Mouse (Mus musculus): ENCODE results near the gene Tspan5.

Gene Tspan5

GRCm38 (mm10) chr3:138813139-138813810 lies 71.3 kb downstream of the Tspan5 start:
- DNase-seq = no peak

GRCm38 (mm10) chr3:138814457-138814856 lies 72.5 kb downstream of the Tspan5 start:
- no peak for DNase-seq

- DNase-seq = no peak
These were observed 73.3 kb downstream of the Tspan5 start for GRCm38 (mm10) chr3:138815127-138815837.

GRCm38 (mm10) chr3:138816888-138817656 lies 75.1 kb downstream of the Tspan5 start:
- DNase-seq = no peak

- DNase-seq = no peak
These were observed 77.9 kb downstream of the Tspan5 start for GRCm38 (mm10) chr3:138819862-138820261.

- DNase-seq = no peak
These were observed 78.3 kb downstream of the Tspan5 start for GRCm38 (mm10) chr3:138820296-138820695.

GRCm38 (mm10) chr3:138821886-138822445 lies 80.0 kb downstream of the Tspan5 start:
- no peak for DNase-seq

GRCm38 (mm10) chr3:138823857-138824256 lies 81.9 kb downstream of the Tspan5 start:
- DNase-seq = no peak

- DNase-seq = no peak
These were observed 83.3 kb downstream of the Tspan5 start for GRCm38 (mm10) chr3:138825296-138825695.

- DNase-seq = no peak
These were observed 84.3 kb downstream of the Tspan5 start for GRCm38 (mm10) chr3:138826243-138826800.

- no peak for DNase-seq
These were observed 91.0 kb downstream of the Tspan5 start for GRCm38 (mm10) chr3:138832827-138833517.

GRCm38 (mm10) chr3:138834174-138834573 lies 92.2 kb downstream of the Tspan5 start:
- DNase-seq = no peak

GRCm38 (mm10) chr3:138836937-138837336 lies 94.9 kb downstream of the Tspan5 start:
- no peak for DNase-seq

- DNase-seq = no peak
These were observed 95.7 kb downstream of the Tspan5 start for GRCm38 (mm10) chr3:138837651-138838050.

- no peak for DNase-seq
These were observed 97.7 kb downstream of the Tspan5 start for GRCm38 (mm10) chr3:138839656-138840055.

GRCm38 (mm10) chr3:138841288-138841687 lies 99.3 kb downstream of the Tspan5 start:
- no peak for DNase-seq

GRCm38 (mm10) chr3:138843180-138843579 lies 101.2 kb downstream of the Tspan5 start:
- DNase-seq = no peak

- DNase-seq = no peak
These were observed 101.6 kb downstream of the Tspan5 start for GRCm38 (mm10) chr3:138843641-138844040.

GRCm38 (mm10) chr3:138845820-138846219 lies 103.8 kb downstream of the Tspan5 start:
- DNase-seq = no peak

- DNase-seq = no peak
These were observed 105.8 kb downstream of the Tspan5 start for GRCm38 (mm10) chr3:138847809-138848208.

GRCm38 (mm10) chr3:138849755-138850301 lies 107.8 kb downstream of the Tspan5 start:
- DNase-seq = no peak

- no peak for DNase-seq
These were observed 109.9 kb downstream of the Tspan5 start for GRCm38 (mm10) chr3:138851876-138852275.
